Mouse (Mus musculus): Measurements from ENCODE around the gene Rptor.

DNA sequence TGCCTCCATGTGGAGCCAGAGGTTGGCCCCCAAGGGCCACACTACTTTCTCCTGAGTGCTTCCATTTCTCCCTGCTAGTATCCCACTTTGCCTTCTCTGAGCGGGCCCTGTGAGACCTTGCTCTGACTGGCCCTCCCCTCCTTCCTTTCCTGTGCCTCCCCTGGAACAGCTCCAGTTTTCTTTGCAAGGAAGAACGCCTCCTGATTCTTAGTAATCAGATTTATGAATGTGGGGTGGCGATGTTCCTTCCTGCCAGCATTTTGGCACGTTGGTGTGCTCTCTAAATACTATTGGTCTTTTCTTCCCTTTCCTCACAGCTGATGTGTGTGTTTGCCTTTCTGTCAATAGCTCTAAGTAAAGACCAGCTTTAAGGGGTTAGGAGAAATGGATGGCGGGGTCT, 82.8 kb downstream of the Rptor start:
- TF ChIP-seq CTCF (IDR thresholded peaks at IDR 0.05; ENCODE audit: low read depth) (no peak), EP300 (IDR thresholded peaks at IDR 0.05; ENCODE audit: low read depth) (no peak)
